Mouse (Mus musculus): ENCODE data around the gene Polr2l.

Polr2l gene

GRCm38 (mm10) chr7:141454967-141455551 is 19.9 kb downstream of the Polr2l start, which contains the start of gene Pnpla2:
TSS of gene Pnpla2 (plus strand) at chr7:141455198.
- CTCF ChIA-PET = interaction anchor here (0.6 to 1.2 kb wide), 2 partner anchors 12 to 498 kb away, joined by 4 read pairs; no protein-coding TSS in a partner anchor

GRCm38 (mm10) chr7:141453636-141454035 is 21.3 kb downstream of the Polr2l start:
- CTCF ChIA-PET = interaction anchor here (0.5 kb wide), 1 partner anchor 8 kb away, joined by 3 read pairs; no protein-coding TSS in a partner anchor

GRCm38 (mm10) chr7:141451928-141452327 is 23.0 kb downstream of the Polr2l start:
- CTCF ChIA-PET = no interaction called here

GRCm38 (mm10) chr7:141447110-141447991 is 27.6 kb downstream of the Polr2l start, which contains the start of gene Rplp2:
TSS of gene Rplp2 (plus strand) at chr7:141447370.
- CTCF ChIA-PET = interaction anchor here (0.6 to 1.6 kb wide), 6 partner anchors 9 to 1017 kb away, joined by 3 to 4 read pairs (median 4); no protein-coding TSS in a partner anchor

GRCm38 (mm10) chr7:141446374-141446773 is 28.6 kb downstream of the Polr2l start:
- CTCF ChIA-PET = interaction anchor here (0.6 to 1.6 kb wide), 3 partner anchors 8 to 167 kb away, joined by 4 to 5 read pairs (median 4); no protein-coding TSS in a partner anchor

GRCm38 (mm10) chr7:141443828-141444237 is 31.1 kb downstream of the Polr2l start, which contains the start of gene Pidd1:
TSS of gene Pidd1 (minus strand) at chr7:141444025.
- CTCF ChIA-PET = no interaction called here

- CTCF ChIA-PET = interaction anchor here (1.1 to 1.2 kb wide), 2 partner anchors 13 to 15 kb away, joined by 4 to 5 read pairs; no protein-coding TSS in a partner anchor
Measured at GRCm38 (mm10) chr7:141443081-141443821, 31.7 kb downstream of the Polr2l start.

- CTCF ChIA-PET = interaction anchor here (0.6 to 1.2 kb wide), 2 partner anchors 14 to 129 kb away, joined by 3 to 4 read pairs; no protein-coding TSS in a partner anchor
Measured at GRCm38 (mm10) chr7:141442199-141442598, 32.7 kb downstream of the Polr2l start.

- CTCF ChIA-PET = no interaction called here
Measured at GRCm38 (mm10) chr7:141441460-141441859, 33.5 kb downstream of the Polr2l start.

- CTCF ChIA-PET = interaction anchor here (0.6 to 0.9 kb wide), 3 partner anchors 11 to 246 kb away, joined by 3 to 5 read pairs (median 4); no protein-coding TSS in a partner anchor
Measured at GRCm38 (mm10) chr7:141440613-141441012, 34.3 kb downstream of the Polr2l start.

- CTCF ChIA-PET = interaction anchor here (0.5 kb wide), 1 partner anchor 510 kb away, joined by 13 read pairs; no protein-coding TSS in a partner anchor
Measured at GRCm38 (mm10) chr7:141439811-141440210, 35.1 kb downstream of the Polr2l start.

- CTCF ChIA-PET = interaction anchor here (0.6 to 1.3 kb wide), 2 partner anchors 26 to 38 kb away, joined by 3 read pairs; no protein-coding TSS in a partner anchor
Measured at GRCm38 (mm10) chr7:141439140-141439679, 35.7 kb downstream of the Polr2l start.

- CTCF ChIA-PET = interaction anchor here (0.6 to 1.3 kb wide), 3 partner anchors 8 to 39 kb away, joined by 3 to 4 read pairs (median 3); partner anchors contain the start of gene Rplp2
Measured at GRCm38 (mm10) chr7:141438201-141438968, 36.5 kb downstream of the Polr2l start.

GRCm38 (mm10) chr7:141437178-141438120 is 37.5 kb downstream of the Polr2l start, which contains the start of gene Slc25a22:
TSS of gene Slc25a22 (minus strand) at chr7:141437892.
- CTCF ChIA-PET = interaction anchor here (1.1 kb wide), 1 partner anchor 9 kb away, joined by 4 read pairs; the partner anchor contains the start of gene Rplp2

GRCm38 (mm10) chr7:141436523-141436892 is 38.4 kb downstream of the Polr2l start:
- CTCF ChIA-PET = interaction anchor here (0.5 to 1.0 kb wide), 3 partner anchors 12 to 476 kb away, joined by 3 to 6 read pairs (median 3); no protein-coding TSS in a partner anchor

GRCm38 (mm10) chr7:141435856-141436522 is 38.9 kb downstream of the Polr2l start:
- CTCF ChIA-PET = interaction anchor here (0.5 to 1.0 kb wide), 3 partner anchors 11 to 96 kb away, joined by 3 to 6 read pairs (median 4); partner anchors contain the start of gene Rplp2

- CTCF ChIA-PET = interaction anchor here (1.0 kb wide), 1 partner anchor 11 kb away, joined by 4 read pairs; the partner anchor contains the start of gene Rplp2
Measured at GRCm38 (mm10) chr7:141435129-141435855, 39.6 kb downstream of the Polr2l start.

All from spleen, embryonic (tissue).